Mouse (Mus musculus): ENCODE measurements around the gene Ndrg2. TPM values are rescaled to one million over a fixed set of nuclear protein-coding genes. Genes with fewer than 3 reads are reported as not detected.
A peak's percentile ranks its signal among the peaks of the same experiment; 100 is the strongest.
"Not testable (repeated sequence)": the region's sequence is repeated elsewhere in the genome, so short reads cannot be mapped to it uniquely, and the experiment has no call there.

Gene Ndrg2
- 4.1 and 8.0 TPM in 2 replicates for total RNA-seq (2017)

DNA sequence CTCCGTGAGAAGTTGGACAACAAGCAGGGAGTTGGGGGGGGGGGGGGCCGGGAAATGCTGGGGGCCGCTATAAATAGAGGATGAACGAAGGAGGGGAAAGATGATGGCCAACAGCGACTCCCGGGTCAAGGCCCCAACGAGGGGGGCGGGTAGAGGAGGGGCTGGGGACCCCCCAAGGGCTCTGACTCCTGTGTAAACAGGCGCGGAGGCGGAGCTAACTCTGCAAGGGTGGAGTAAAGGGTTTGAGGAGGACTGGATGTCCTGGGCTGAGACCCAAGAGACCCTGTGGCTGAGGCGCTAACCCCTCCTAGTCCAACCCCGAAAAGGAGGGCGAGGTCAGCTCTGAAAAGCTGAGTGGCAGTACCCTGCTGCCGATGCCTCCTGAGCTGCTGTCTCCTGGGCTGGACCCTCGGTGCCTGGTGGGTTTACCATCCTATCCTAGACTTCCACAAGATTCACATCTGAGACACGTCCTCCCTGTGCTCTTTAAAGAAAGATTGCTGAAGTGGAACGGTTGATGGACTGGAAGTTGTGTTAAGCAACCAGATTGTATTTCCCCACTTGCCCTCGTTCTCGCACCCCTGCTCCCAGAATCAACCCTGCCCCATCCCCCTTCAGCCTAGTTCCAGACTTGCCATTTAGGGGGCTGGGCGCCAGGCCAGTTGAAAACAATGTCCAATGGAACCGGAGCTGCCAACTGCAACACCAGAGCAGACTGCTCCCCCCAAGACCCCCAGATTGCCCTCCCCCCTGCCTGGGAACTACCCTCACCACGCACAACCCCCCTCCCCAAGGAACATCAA is at the start of gene Ndrg2:
Ndrg2 (minus strand) TSS at position 199 of the 803 bp plus-strand sequence.
- 0 out of 4 replicates have a peak, but pooled peaks of 1 of the 2 experiments have one; percentile 7 for ATAC-seq (replicated peaks in 1 of 2; ENCODE audit: insufficient read depth in 1 of 2, low FRiP score in 2 of 2, low TSS enrichment in 1 of 2, low read depth in 1 of 2, poor library complexity in 2 of 2, severe bottlenecking in 2 of 2)

DNA sequence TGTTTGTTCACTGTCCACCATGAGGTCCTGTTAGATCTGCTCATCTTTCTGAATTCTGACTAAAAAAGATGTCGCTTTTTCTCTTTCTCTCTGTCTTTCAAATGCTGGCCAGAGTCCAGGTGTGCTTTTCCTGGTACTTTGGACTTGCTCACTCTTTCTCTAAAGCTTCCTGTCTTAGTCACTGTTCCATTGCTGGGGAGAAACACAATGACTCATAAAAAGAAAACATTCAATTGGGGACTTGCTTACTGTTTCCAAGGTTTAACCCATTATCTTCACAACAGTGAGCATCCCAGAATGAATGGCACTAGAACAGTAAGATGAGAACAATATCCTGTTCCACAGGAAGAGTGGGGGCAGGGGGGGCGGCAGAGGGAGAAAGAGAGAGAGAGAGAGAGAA is 46.4 kb upstream of the Ndrg2 start:
- ATAC-seq (replicated peaks in 1 of 2; ENCODE audit: insufficient read depth in 1 of 2, low FRiP score in 2 of 2, low TSS enrichment in 1 of 2, low read depth in 1 of 2, poor library complexity in 2 of 2, severe bottlenecking in 2 of 2) = no peak

DNA sequence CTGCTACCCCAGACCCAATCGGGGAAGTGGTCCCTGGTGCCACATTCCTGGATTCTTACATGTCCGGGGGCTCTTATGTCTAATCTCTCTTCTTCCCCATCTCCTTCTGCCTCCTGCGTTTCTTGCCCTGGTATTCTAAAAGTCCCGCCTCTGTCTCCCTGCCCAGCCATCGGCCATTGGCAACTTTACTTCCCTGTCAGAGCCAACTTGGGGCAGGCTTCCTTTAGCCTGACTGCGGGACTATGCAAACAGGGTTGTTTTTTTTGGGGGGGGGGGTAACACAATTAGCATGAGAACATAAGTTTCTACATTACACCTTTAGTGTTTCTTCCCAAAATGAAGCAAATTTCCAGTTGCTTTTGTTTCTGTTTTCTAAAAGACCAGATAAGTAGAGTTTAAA is 29.4 kb upstream of the Ndrg2 start:
- ATAC-seq (replicated peaks in 1 of 2; ENCODE audit: insufficient read depth in 1 of 2, low FRiP score in 2 of 2, low TSS enrichment in 1 of 2, low read depth in 1 of 2, poor library complexity in 2 of 2, severe bottlenecking in 2 of 2) = no peak

DNA sequence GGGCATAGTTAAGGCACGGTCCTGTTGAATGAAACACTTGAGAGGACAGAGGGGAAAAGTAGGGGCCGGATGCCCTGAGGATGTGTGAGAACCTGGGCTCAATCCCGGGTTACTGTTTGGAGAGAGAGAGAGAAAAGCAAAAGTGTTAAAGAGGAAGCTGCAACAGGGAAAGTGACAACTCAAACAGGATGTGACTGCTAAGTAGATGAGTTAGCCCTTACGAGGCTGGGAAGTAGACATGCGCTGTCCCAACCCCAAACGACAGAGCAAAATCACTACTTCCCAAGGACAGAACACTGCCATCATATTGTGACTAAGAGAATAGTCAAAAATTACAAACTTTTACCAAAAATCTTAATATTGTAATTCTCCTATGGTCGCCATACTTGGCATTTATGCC is 28.3 kb upstream of the Ndrg2 start:
- ATAC-seq (replicated peaks in 1 of 2; ENCODE audit: insufficient read depth in 1 of 2, low FRiP score in 2 of 2, low TSS enrichment in 1 of 2, low read depth in 1 of 2, poor library complexity in 2 of 2, severe bottlenecking in 2 of 2) = 0 out of 4 replicates have a peak, but pooled peaks of 1 of the 2 experiments have one; percentile 17

DNA sequence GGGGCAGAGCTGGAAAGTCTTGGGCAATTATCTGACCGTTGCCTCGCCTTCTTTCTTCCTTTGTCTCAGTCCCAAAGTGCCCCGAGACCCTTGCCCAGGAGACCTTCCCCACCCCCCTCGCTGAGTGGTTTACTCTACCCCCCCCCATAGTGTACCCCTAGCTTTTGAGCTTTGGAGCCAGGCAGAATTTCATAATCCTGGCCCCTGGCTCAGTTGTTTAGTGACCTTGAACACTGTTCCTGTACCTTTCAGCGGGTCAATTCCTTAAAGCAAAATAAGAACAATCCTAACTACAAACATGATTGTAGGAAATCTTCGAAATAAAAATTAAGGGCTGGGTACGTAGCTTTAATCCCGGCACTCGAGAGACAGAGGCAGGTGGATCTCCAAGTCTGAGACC is 27.6 kb upstream of the Ndrg2 start:
- no peak for ATAC-seq (replicated peaks in 1 of 2; ENCODE audit: insufficient read depth in 1 of 2, low FRiP score in 2 of 2, low TSS enrichment in 1 of 2, low read depth in 1 of 2, poor library complexity in 2 of 2, severe bottlenecking in 2 of 2)

DNA sequence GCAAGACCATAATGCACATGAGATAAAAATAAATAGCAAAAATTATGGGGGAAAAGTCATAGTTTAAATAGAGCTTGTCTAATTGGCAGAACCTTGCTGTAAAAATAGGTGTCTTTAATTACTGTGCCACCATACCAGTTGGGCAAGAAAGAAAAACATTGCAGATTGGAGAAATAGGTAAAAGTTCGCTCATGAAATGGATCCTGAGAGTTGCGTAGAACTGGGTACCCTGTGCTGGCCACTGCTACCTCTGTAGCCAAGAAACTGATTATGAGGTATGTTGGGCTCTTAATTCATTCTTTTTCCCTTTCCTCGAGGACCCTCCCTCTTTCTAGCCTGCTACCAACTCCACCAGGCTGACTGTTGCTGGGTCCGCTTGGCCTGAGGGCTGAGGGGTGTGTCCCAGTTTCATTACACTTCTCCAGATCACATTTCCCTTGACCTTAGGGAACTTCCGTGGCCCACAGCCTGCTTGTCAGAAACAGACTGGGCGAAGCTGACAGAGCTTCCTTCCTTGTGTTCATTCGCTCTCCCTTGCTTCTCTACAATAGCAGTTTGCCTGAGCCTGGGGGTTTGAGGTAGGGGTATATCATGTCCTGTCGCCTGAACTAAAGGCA is 27.1 kb upstream of the Ndrg2 start:
- peak; percentile 22 to 74; a peak in 3 of 4 replicates for ATAC-seq (replicated peaks in 1 of 2; ENCODE audit: insufficient read depth in 1 of 2, low FRiP score in 2 of 2, low TSS enrichment in 1 of 2, low read depth in 1 of 2, poor library complexity in 2 of 2, severe bottlenecking in 2 of 2)

DNA sequence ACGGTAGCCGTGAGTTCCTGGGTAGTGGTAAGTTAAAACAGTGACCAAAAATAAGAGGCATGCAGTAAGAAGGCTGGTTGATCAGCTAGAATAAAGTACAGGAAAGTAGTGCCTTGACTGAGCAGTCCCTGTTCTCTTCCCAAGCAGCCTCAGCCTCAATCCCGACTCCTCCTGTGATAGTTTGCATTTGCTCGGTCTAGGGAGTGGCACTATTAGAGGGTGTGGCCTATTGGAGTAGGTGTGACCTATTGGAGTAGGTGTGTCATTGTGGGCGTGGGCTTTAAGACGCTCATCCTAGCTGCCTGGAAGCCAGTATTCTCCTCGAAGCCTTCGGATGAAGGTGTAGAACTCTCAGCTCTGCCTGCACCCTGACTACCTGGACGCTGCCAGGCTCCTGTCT is 25.0 kb upstream of the Ndrg2 start:
- ATAC-seq (replicated peaks in 1 of 2; ENCODE audit: insufficient read depth in 1 of 2, low FRiP score in 2 of 2, low TSS enrichment in 1 of 2, low read depth in 1 of 2, poor library complexity in 2 of 2, severe bottlenecking in 2 of 2) = no peak

DNA sequence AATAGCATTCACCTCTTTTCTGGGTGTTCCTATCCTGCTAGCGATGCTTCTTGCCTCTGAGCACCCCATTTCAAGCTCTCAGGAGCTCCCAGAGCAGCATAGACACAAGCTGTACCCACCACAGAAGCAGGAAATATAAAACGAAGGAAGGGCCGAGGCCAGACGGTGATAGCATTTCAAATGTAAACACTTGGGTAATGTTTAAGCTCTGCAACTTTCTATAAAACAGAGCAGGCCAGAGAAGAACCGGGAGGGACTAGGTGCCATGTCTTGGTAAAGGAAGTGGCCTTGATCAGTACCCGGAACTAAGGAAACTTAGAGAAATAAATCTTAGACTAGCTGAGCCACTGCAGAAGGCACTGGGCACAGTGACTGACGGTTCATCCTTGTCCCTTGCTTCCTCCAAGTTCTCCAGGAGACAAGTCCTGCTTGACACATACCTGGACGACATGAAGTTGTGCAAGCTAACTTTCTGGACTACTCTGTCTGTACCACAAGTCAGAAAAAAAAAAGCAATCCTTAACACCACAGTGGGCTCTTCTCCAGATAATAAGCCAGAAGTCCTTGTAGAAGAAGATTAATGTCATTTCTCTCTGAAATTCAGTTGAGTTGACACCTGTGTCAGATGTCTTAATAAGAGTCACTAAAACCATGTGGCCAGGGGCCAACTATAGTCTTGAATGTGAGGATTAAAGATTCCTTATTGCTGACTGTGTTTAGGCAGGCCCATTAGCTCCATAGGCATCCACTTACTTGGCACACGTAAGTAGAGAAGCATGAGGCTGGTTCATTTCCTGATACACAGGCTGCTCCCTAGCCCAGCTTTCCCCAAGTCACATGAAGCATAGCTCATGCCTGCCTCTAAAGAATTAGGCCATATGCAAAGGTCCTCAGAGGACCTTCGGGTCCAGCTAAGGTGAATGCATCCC is 18.4 kb upstream of the Ndrg2 start:
- ATAC-seq (replicated peaks in 1 of 2; ENCODE audit: insufficient read depth in 1 of 2, low FRiP score in 2 of 2, low TSS enrichment in 1 of 2, low read depth in 1 of 2, poor library complexity in 2 of 2, severe bottlenecking in 2 of 2) = no peak

DNA sequence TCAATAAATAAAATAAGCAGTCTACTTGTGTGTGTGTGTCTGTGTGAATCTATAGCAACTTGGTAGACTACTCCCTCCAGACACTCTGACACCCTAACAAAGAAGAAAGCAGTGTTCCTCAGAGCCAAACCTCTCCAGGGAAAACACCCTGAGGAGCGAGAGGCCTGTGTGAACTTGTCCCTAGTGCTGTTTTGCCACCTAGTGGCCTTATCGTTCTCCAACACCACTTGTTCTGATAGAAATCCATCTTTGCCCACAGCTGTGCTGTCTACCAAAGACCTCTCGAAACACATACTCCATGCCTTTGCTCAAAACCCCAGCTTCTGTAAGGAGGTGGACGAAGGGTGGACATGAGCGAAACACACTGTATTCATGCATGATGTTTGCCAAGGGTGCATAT is 16.9 kb upstream of the Ndrg2 start:
- ATAC-seq (replicated peaks in 1 of 2; ENCODE audit: insufficient read depth in 1 of 2, low FRiP score in 2 of 2, low TSS enrichment in 1 of 2, low read depth in 1 of 2, poor library complexity in 2 of 2, severe bottlenecking in 2 of 2) = peak; percentile 78 to 82

DNA sequence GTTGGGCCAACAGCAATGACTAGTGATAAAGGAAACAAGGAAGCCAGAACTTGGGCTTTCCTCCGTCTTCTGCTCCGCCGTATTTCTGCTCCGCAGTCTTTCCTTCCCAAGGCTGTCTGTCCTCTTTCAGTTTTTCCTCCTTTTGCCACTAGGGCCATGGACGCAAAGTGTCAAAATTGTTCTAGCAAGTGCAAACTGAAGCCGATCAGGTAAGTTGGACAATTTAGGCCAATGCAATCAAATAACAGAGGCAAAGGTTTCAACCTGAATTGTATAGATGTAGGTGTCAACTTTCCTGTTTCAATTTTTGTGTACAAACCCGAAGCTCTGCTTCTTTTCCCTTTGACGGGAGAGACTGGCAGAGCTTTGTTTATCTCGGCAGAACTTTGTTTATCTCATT is 16.0 kb upstream of the Ndrg2 start:
- no peak for ATAC-seq (replicated peaks in 1 of 2; ENCODE audit: insufficient read depth in 1 of 2, low FRiP score in 2 of 2, low TSS enrichment in 1 of 2, low read depth in 1 of 2, poor library complexity in 2 of 2, severe bottlenecking in 2 of 2)

DNA sequence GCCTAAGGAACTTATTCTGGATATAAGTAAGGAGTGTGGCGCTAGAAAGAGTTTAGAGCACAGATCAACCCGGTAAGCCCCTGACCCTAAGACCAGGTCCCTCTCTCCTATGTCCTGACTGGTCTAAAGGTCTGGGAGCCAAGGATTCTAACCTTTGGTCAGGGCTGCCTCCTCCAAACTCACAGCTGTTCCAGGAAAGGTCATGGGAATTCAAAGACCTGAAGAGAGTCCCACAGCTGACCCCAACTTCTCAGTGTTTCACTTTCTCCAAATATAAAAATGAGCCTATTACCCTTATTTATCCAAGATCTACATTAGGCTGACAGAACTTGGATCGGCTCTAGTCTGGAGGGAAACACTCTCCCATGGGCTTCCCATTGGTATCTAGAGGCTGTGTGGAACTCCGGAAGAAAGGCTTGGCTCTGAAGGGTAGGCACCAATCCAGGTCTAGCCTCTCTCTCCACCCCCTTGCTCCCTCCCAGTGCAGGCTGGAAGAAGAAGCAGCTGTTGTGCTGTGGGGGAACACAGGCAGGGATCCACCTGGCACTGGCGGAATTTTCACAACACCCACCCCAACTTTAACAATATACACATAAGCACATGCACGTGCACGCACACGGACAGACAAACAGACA is 15.5 kb upstream of the Ndrg2 start:
- ATAC-seq (replicated peaks in 1 of 2; ENCODE audit: insufficient read depth in 1 of 2, low FRiP score in 2 of 2, low TSS enrichment in 1 of 2, low read depth in 1 of 2, poor library complexity in 2 of 2, severe bottlenecking in 2 of 2) = no peak

DNA sequence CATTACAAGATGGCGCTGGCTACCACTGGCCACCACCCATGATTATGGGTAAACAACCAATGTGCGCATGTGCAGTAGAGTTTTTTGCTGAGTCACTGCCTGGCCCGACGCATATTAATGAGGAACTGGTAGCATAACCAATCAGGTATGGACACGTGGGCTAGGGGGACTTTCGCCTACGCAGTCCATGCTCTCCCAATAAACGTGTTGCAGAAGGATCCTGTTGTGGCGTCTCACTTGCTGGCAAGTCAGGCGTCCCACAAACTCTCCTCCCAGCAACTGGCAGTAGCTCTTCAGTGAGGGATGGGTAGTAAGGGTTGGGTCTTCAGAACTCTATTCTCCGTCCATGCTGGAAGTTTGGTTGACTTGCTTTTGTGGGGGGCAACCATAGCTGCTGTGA is 13.0 kb upstream of the Ndrg2 start:
- ATAC-seq (replicated peaks in 1 of 2; ENCODE audit: insufficient read depth in 1 of 2, low FRiP score in 2 of 2, low TSS enrichment in 1 of 2, low read depth in 1 of 2, poor library complexity in 2 of 2, severe bottlenecking in 2 of 2) = not testable (repeated sequence)

DNA sequence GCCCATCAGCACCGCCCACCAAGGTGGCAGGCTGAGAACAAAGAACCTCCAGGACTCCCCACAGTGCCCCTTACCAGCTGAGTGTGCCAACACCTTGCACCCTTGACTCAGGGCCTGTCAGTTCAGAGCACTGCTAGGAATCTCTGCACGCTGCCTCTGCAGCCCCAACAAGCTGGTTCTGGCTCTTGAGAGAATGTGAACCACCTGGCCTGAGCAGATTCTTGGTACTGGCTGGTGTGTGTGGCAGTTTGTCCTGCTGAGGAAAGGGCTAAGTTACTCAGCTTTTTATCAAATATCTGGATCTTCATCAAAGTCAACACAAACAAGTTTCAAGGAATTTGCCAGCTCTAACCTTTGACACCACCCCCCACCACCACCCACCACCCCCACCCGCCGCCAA is 9.5 kb upstream of the Ndrg2 start:
- no peak for ATAC-seq (replicated peaks in 1 of 2; ENCODE audit: insufficient read depth in 1 of 2, low FRiP score in 2 of 2, low TSS enrichment in 1 of 2, low read depth in 1 of 2, poor library complexity in 2 of 2, severe bottlenecking in 2 of 2)

DNA sequence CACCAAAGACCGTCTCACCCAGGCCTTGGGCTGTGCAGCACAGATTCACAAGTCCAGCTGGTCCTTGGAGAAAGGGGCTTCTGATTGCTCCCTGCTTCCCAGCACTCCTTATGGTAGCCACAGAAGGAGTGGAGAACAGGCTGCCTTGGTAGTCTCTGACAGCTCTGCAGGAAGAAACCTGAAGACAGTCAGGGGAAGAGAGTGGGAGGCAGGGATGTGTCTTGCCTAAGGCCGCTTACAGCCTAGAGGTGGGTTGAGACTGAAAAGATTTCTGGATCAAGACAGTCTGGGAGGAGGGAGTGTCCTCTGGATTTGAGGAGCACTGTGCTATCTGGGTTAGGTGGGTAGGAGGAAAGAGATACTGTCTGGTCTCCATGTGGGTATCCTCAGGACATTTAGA is 9.0 kb upstream of the Ndrg2 start:
- ATAC-seq (replicated peaks in 1 of 2; ENCODE audit: insufficient read depth in 1 of 2, low FRiP score in 2 of 2, low TSS enrichment in 1 of 2, low read depth in 1 of 2, poor library complexity in 2 of 2, severe bottlenecking in 2 of 2) = no peak

DNA sequence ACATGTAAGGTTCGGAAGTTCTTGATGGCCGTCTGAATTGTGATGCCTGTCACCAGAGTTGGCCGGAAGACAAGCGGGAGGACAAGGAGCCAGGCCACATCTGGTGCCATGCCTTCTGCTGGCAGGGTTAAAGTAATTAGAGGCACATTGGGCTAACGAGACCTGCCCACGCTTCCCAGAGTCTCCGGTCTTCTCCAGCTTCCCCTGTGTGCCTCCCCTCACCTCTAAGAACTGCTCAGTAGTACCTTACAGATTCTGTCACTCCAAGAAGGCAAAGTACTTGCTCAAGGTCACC is 8.6 kb upstream of the Ndrg2 start, which contains the start of gene Rnase13:
Rnase13 (minus strand) TSS at position 203 of the 295 bp plus-strand sequence.
- ATAC-seq (replicated peaks in 1 of 2; ENCODE audit: insufficient read depth in 1 of 2, low FRiP score in 2 of 2, low TSS enrichment in 1 of 2, low read depth in 1 of 2, poor library complexity in 2 of 2, severe bottlenecking in 2 of 2) = no peak

DNA sequence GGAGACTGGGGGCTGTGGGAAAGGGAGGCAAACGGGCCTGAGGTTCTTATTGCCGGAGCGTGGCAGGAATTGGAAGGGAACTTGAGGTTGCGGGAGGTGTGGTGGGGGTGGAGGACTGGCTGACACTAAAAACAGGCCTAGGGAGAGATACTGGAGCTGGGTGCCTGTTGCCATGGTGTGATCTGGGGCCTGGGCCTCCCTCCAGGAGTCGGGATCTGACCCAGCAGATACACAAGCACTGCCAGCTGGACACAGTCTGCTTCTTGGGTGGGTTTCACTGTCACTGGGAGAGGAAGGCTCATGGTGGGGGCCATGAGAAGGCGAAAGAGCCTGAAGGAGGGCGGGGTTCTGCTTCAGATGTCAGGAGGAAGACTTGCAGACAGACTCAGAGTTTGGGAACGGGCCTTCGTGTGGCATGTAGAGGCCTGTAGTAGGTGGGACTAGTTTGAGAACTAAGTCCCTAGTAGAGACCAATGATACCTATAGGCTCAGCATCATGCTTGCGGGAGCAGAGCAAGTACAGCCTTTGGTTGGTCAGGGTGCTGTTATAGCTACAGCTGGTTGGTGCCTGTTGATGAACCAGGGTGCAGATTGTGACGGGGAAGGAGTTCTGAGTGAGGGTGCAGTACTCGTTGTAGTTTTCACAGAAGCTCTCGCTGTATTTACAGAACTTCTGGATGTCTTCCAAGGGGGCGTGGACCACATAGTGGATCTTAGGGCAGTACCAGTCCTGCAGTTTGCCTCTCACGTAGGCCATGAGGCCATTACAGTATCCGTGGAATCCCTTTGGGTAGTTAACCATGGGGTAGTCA is 8.0 kb upstream of the Ndrg2 start:
- ATAC-seq (replicated peaks in 1 of 2; ENCODE audit: insufficient read depth in 1 of 2, low FRiP score in 2 of 2, low TSS enrichment in 1 of 2, low read depth in 1 of 2, poor library complexity in 2 of 2, severe bottlenecking in 2 of 2) = no peak

DNA sequence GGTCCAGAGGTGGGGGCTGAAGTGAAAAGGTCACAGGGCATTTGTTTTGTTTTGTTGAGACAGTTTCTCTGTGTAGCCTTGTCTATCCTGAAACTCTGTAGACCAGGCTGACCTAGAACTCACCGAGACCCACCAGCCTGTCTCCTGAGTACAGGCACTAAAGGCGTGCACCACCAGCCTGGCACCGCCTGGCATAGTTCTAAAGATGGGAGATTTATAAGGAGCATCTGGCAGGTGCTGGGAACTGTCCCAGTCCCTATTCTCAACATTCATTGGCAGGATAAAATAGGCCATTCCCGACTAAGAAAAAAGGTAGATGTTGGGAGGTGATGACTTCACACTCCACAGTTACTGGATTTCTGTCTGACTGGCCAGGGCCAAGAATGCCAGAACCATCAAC is 5.0 kb upstream of the Ndrg2 start:
- ATAC-seq (replicated peaks in 1 of 2; ENCODE audit: insufficient read depth in 1 of 2, low FRiP score in 2 of 2, low TSS enrichment in 1 of 2, low read depth in 1 of 2, poor library complexity in 2 of 2, severe bottlenecking in 2 of 2) = no peak
